Mouse (Mus musculus) Patski (cell line): ENCODE measurements at regions not wholly inside any gene's neighbourhood (a gene's known extent, or its start where the extent isn't known, plus 50 kb on each side); places are given as distances from the start of the nearest gene placed in this dataset.
A peak's percentile ranks its signal among the peaks of the same experiment; 100 is the strongest.

Source experiments
- ATAC-seq: fragments of 100-300 bp; one replicate; pipeline ENCODE4 v1.8.0; 2021
- CTCF ChIA-PET: fragments of 350-600 bp; sonication (Branson Sonifier 250); formaldehyde crosslinking; loops from one replicate; lab custom pipeline; 2022; ENCODE audit warnings: inconsistent platforms; lab: Charles Lee
- POLR2A ChIA-PET: fragments of 350-600 bp; sonication (Branson Sonifier 250); formaldehyde crosslinking; loops from one replicate; lab custom pipeline; 2022; ENCODE audit warnings: antibody characterized with exemption, inconsistent platforms; lab: Charles Lee
- DNase-seq: peaks from one replicate; pipeline ENCODE4 v3.0.0-alpha.2; 2011; ENCODE audit warnings: low read depth, low spot score
- H3K27me3 ChIP-seq: fragments of 371-371 bp; one replicate; pipeline ENCODE4 v1.5.1; 2021
- CTCF ChIP-seq: fragments of 100-300 bp; IDR thresholded peaks from one replicate; pipeline ENCODE4 v1.5.1; 2021
- in situ Hi-C: fragments of 300-500 bp; cut with MboI; formaldehyde crosslinking; loops from 3 replicates; pipeline ENCODE4 v1.11.1; 2018; ENCODE audit warnings: low pct_unique_long_range_greater_than_20kb, mixed read lengths

DNA sequence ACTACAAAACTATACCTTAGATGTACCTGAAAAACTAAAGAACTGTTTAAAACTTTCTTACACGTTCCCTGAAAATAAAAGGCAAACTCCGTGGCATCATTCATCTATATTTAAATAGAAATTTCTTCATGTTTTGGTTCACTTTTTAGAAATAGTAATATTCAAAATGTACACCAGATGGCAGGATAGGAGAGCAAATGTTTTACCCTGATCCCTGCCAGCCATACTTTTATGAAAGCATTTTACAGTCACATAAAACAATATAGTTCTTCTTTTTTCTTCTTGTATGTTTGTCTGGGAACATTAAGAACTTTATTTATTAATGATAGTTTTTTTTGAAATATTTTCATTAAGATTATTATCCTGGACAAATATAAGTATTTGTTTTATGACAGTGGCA lies 68.5 kb downstream of the 4921530L21Rik start:
- DNase-seq (no peak), ATAC-seq (no peak)
- TF ChIP-seq CTCF, result peak; percentile 12
- CTCF ChIA-PET, result no interaction called here
- H3K27me3 ChIP-seq, result no peaks in the 10 kb centered on the region
- in situ Hi-C loops, result loop anchor here (5.0 kb wide), 1 partner anchor 968 kb away; no protein-coding TSS in a partner anchor
- POLR2A ChIA-PET, result no interaction called here

DNA sequence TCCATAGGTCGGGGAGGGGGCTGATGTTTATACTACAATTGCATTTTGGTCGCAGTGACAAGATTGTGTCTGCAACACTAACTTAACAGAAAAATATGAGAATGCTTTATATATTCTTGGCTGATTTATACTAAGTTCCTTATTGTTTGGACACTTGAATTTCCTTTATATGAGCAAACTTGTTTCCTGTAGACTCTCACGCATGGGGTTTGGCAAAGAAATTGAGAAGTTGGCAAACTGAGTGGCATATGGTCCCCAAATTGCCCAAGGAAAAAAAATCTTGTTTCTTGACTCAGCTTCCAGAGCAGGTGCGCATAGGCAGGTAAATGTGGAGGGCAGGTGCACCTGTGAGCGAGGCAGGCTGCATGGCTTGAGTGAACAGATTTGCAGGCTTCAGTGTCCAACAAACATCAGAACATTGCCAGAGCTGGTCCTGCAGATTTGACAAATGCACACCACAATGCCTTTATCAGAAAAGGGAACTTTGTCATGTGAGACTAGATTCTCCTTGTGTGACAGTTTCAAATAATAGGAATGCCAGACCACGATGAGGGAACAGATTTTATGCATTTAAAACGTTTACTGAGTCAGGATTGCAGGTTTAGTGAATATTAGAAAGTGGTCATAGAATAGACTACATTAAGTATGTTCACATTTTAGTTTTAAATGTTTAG lies 75.1 kb downstream of the 4921530L21Rik start:
- ATAC-seq, result no peak
- DNase-seq, result no peak
- TF ChIP-seq CTCF, result no peak
- ChIA-PET POLR2A (no interaction called here), CTCF (no interaction called here)
- no peaks in the 10 kb centered on the region for H3K27me3 ChIP-seq
- in situ Hi-C loops, result no loop called here

GRCm38 (mm10) chr14:95984021-95984420 lies 103.0 kb downstream of the 4921530L21Rik start:
- POLR2A ChIA-PET, result no interaction called here
- no peak for DNase-seq
- no peaks in the 10 kb centered on the region for H3K27me3 ChIP-seq
- in situ Hi-C loops, result no loop called here
- CTCF ChIA-PET, result no interaction called here
- no peak for TF ChIP-seq CTCF
- ATAC-seq, result no peak

- CTCF ChIA-PET, result no interaction called here
- POLR2A ChIA-PET, result no interaction called here
- in situ Hi-C loops, result no loop called here
- TF ChIP-seq CTCF, result no peak
- DNase-seq (no peak), ATAC-seq (no peak)
- no peaks in the 10 kb centered on the region for H3K27me3 ChIP-seq
Measured at GRCm38 (mm10) chr14:95998356-95998755, 117.3 kb downstream of the 4921530L21Rik start.

DNA sequence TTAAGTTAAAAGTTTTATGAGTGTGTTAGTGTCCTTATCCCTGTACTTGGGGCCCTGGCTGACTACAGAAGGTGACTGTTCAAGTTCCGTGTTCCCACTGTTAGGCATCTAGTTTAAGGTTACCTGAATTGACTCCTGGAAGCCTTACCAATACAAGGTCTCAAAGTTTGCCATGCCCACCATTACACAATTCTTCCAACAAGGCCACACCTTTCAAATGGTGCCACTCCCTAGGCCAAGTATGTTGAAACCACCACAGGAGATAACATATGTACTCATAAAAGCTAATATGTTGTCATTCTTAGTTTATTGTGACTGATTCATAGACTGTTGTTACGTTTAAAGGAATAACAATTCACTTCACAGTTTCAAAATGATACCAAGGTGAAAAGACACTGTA lies 140.6 kb downstream of the 4921530L21Rik start:
- no peaks in the 10 kb centered on the region for H3K27me3 ChIP-seq
- no peak for TF ChIP-seq CTCF
- CTCF ChIA-PET, result no interaction called here
- POLR2A ChIA-PET, result no interaction called here
- no peak for ATAC-seq
- in situ Hi-C loops, result no loop called here
- DNase-seq, result no peak
